ENCODE assay signal across 8 mouse cellular contexts in the genomic region with DNA sequence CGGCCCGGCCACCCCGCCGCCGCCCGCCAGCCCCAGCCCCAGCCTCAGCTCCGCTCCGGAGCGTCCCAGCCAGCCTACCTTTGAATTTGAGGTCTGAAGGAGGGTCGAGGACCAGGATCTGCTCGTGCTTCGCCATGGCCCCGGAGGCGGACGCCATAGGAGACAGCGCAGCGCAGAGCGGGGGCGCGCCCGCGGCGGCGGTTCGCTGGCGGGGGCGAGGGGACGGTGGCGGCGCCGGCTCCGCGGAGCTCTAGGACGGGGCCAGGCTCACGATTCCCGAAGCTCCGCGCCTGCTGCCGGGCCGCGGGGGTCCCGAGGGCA. TPM values are rescaled to one million over a fixed set of nuclear protein-coding genes. Genes with fewer than 3 reads are reported as not detected.
DNase-seq lines count a peak whose midpoint lies in the region; ATAC-seq and TF ChIP-seq lines count a peak whose summit lies in the region.

No protein-coding gene starts in this region.

- H3K27ac ChIP-seq in left cerebral cortex, adult 2 months: peak overlapping the region; percentile 99
- peak overlapping the region; percentile 99 for H3K27ac ChIP-seq in embryonic facial prominence, embryonic 11.5 days (replicated peaks; ENCODE audit: low read depth, low read length)
- peak overlapping the region; percentile 99 for H3K27ac ChIP-seq in intestine, embryonic 14.5 days (ENCODE audit: low read depth)
- peak overlapping the region; percentile 99 for H3K27ac ChIP-seq in neural tube, embryonic 12.5 days

- DNase-seq in left cerebral cortex, adult 2 months (ENCODE audit: extremely low spot score in 1 of 2, low spot score in 2 of 2): no peak
- no peak for DNase-seq in left cerebral cortex, postnatal 10 days (ENCODE audit: extremely low spot score in 1 of 2, low spot score in 2 of 2)
- no peak for DNase-seq in embryonic facial prominence, embryonic 11.5 days (ENCODE audit: low spot score)
- no peak for DNase-seq in intestine, embryonic 14.5 days (ENCODE audit: low spot score)
- no peak for DNase-seq in cerebellum, adult 11-12 months
- DNase-seq in cerebellum, postnatal 36 days: no peak
- no peak for DNase-seq in right cerebral cortex, postnatal 14 days

- 0 out of 2 replicates have a peak, but pooled peaks cover 2% of the 10 kb centered on the region for H3K36me3 ChIP-seq in embryonic facial prominence, embryonic 11.5 days (replicated peaks; ENCODE audit: control insufficient read depth, insufficient read depth, low read depth, low read length)
- H3K36me3 ChIP-seq in intestine, embryonic 14.5 days (ENCODE audit: control insufficient read depth, insufficient read depth, low read length): peaks cover 3% of the 10 kb centered on the region; the same call in 1 of the 2 replicates
- H3K36me3 ChIP-seq in neural tube, embryonic 12.5 days: no peaks in the 10 kb centered on the region

- peak; percentile 64; the same call in 1 of the 2 replicates for ATAC-seq in embryonic facial prominence, embryonic 11.5 days (replicated peaks; ENCODE audit: insufficient number of reproducible peaks, low FRiP score, low TSS enrichment, low read depth)
- peak; percentile 64 for ATAC-seq in intestine, embryonic 14.5 days (replicated peaks; ENCODE audit: low FRiP score, low TSS enrichment, low read depth)
- ATAC-seq in neural tube, embryonic 12.5 days (ENCODE audit: low FRiP score, low read depth): peak; percentile 71

- peaks cover 3% of the 10 kb centered on the region; the same call in 1 of the 2 replicates for H3K4me1 ChIP-seq in embryonic facial prominence, embryonic 11.5 days (ENCODE audit: control insufficient read depth, insufficient read depth, low read length)
- H3K4me1 ChIP-seq in intestine, embryonic 14.5 days (replicated peaks; ENCODE audit: control insufficient read depth, insufficient read depth, low read length): peaks cover 26% of the 10 kb centered on the region
- H3K4me1 ChIP-seq in neural tube, embryonic 12.5 days: peaks cover 29% of the 10 kb centered on the region

- H3K4me2 ChIP-seq in embryonic facial prominence, embryonic 11.5 days (ENCODE audit: low read depth, low read length): peak overlapping the region; percentile 59
- no peak overlapping the region; the same call in 1 of the 2 replicates for H3K4me2 ChIP-seq in intestine, embryonic 14.5 days (ENCODE audit: low read length)
- H3K4me2 ChIP-seq in neural tube, embryonic 12.5 days (replicated peaks): peak overlapping the region; percentile 79

- H3K4me3 ChIP-seq in left cerebral cortex, adult 2 months: peak overlapping the region; percentile 96
- peak overlapping the region; percentile 94 for H3K4me3 ChIP-seq in embryonic facial prominence, embryonic 11.5 days (ENCODE audit: low read depth, low read length)
- H3K4me3 ChIP-seq in intestine, embryonic 14.5 days (ENCODE audit: low read depth, low read length): peak overlapping the region; percentile 95
- H3K4me3 ChIP-seq in neural tube, embryonic 12.5 days: peak overlapping the region; percentile 96

- no peaks in the 10 kb centered on the region for H3K9me3 ChIP-seq in embryonic facial prominence, embryonic 11.5 days (replicated peaks; ENCODE audit: control insufficient read depth, low read length)
- H3K9me3 ChIP-seq in intestine, embryonic 14.5 days (ENCODE audit: control insufficient read depth, low read length): no peaks in the 10 kb centered on the region
- no peaks in the 10 kb centered on the region for H3K9me3 ChIP-seq in neural tube, embryonic 12.5 days

- H3K9ac ChIP-seq in embryonic facial prominence, embryonic 11.5 days (replicated peaks; ENCODE audit: low read length): peak overlapping the region; percentile 97
- peak overlapping the region; percentile 95 for H3K9ac ChIP-seq in intestine, embryonic 14.5 days (ENCODE audit: low read length)
- H3K9ac ChIP-seq in neural tube, embryonic 12.5 days: peak overlapping the region; percentile 96

- no peaks in the 10 kb centered on the region for H3K27me3 ChIP-seq in embryonic facial prominence, embryonic 11.5 days (ENCODE audit: control insufficient read depth, insufficient read depth, low read length)
- H3K27me3 ChIP-seq in intestine, embryonic 14.5 days (replicated peaks; ENCODE audit: control insufficient read depth, insufficient read depth, low read length): no peaks in the 10 kb centered on the region
- no peaks in the 10 kb centered on the region for H3K27me3 ChIP-seq in neural tube, embryonic 12.5 days (replicated peaks)

- WGBS in embryonic facial prominence, embryonic 11.5 days: 0% methylated on average over 15 of the region's 42 CpGs
- WGBS in intestine, embryonic 14.5 days: under 1% methylated on average over 39 of the region's 42 CpGs
- under 1% methylated on average over 42 of the region's 42 CpGs for WGBS in neural tube, embryonic 12.5 days

- no peak for TF ChIP-seq CTCF in left cerebral cortex, adult 2 months (IDR thresholded peaks at IDR 0.05)

- intact Hi-C loops in left cerebral cortex, adult 2 months (cut with DNase I): loop anchor here (5.0 kb wide), 2 partner anchors 64 to 89 kb away; no protein-coding TSS in a partner anchor
- intact Hi-C loops in left cerebral cortex, postnatal 10 days (cut with DNase I): loop anchor here (5.0 kb wide), 1 partner anchor 169 kb away; the partner anchor contains the start of gene Ppp4r1

RNA-seq across cellular contexts. Expression of gene Vapa, which starts 0.3 kb away (rescaled TPM):
- 100 to 1,000 TPM; 150 to 151 TPM for total RNA-seq in left cerebral cortex, adult 2 months (2021)
- total RNA-seq in left cerebral cortex, postnatal 10 days (2021): 100 to 1,000 TPM; 187 to 197 TPM
- polyA plus RNA-seq in embryonic facial prominence, embryonic 11.5 days (2014; fragmentation: Nextera tagmentation; extraction: Ambion mirVana): 236 and 260 TPM in 2 replicates
- polyA plus RNA-seq in intestine, embryonic 14.5 days (2014; fragmentation: Nextera tagmentation; extraction: Ambion mirVana): 186 and 200 TPM in 2 replicates
- polyA plus RNA-seq in neural tube, embryonic 12.5 days (2016; fragmentation: Nextera tagmentation; extraction: Ambion mirVana): 285 and 302 TPM in 2 replicates

RNA-seq across cellular contexts. Expression of gene Txndc2, which starts 28.9 kb away (rescaled TPM):
- total RNA-seq in left cerebral cortex, adult 2 months (2021): under 1 TPM; 0.19 to 0.25 TPM
- under 1 TPM; 0.24 to 0.65 TPM for total RNA-seq in left cerebral cortex, postnatal 10 days (2021)
- 0.18 and 0.38 TPM in 2 replicates for polyA plus RNA-seq in embryonic facial prominence, embryonic 11.5 days (2014; fragmentation: Nextera tagmentation; extraction: Ambion mirVana)
- not detected in 2 replicates for polyA plus RNA-seq in intestine, embryonic 14.5 days (2014; fragmentation: Nextera tagmentation; extraction: Ambion mirVana)
- 0.10 and 0.30 TPM in 2 replicates for polyA plus RNA-seq in neural tube, embryonic 12.5 days (2016; fragmentation: Nextera tagmentation; extraction: Ambion mirVana)
